Mouse (Mus musculus) erythroblast, embryonic 14.5 days (primary cell): ENCODE measurements around the gene Fosl1.

Experiments
- GATA1 ChIP-seq: IDR thresholded peaks from 2 replicates; pipeline ENCODE4 v1.6.1; 2012; ENCODE audit warnings: low read length, inconsistent platforms, mixed read lengths
- TAL1 ChIP-seq: IDR thresholded peaks from 3 replicates; pipeline ENCODE4 v1.6.1; 2012; ENCODE audit warnings: low read length, inconsistent platforms, mixed read lengths

DNA sequence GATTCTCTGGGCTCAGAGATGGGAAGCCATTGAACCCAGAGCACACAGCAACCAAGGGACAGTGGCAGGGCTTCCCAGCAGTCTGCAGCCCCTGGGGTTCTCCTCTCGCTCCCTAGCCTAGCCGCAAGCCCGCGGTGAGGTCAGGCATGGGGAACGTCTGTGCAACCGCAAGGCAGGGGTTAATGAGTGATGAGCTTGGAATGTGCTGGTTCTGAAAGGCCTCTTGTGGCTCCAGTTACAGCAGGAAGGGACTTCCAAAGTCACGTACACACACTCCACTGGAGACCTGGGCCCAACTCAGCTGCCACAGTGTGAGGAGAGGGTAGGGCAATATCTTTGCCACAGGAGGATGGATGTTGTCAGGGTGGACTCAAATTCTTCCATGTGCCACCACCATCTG is 2.4 kb upstream of the Fosl1 start:
- TF ChIP-seq GATA1: no peak
- TF ChIP-seq TAL1: no peak
